Mouse (Mus musculus) neural tube, embryonic 10.5 days (tissue): ENCODE results near the gene Mrpl49.

ENCODE experiments used
- DNase-seq: peaks from one replicate; pipeline ENCODE4 v3.0.0-alpha.2; 2017; ENCODE audit warnings: low spot score; ENCODE audit errors: extremely low spot score

Mrpl49 gene

GRCm38 (mm10) chr19:6057313-6058096, at the start of gene Mrpl49, which contains the start of gene Fau:
TSS of gene Mrpl49 (minus strand) at chr19:6057785.
TSS of gene Fau (plus strand) at chr19:6057844.
- peak; percentile 98 for DNase-seq

- no peak for DNase-seq
Observed at GRCm38 (mm10) chr19:6105586-6105985, 48.0 kb upstream of the Mrpl49 start, which contains the start of gene Naaladl1. TSS of gene Naaladl1 (plus strand) at chr19:6105782.

- no peak for DNase-seq
Observed at GRCm38 (mm10) chr19:6104476-6104875, 46.9 kb upstream of the Mrpl49 start.

- no peak for DNase-seq
Observed at GRCm38 (mm10) chr19:6102169-6102853, 44.7 kb upstream of the Mrpl49 start.

- DNase-seq: no peak
Observed at GRCm38 (mm10) chr19:6101186-6101585, 43.6 kb upstream of the Mrpl49 start.

GRCm38 (mm10) chr19:6097847-6098246, 40.3 kb upstream of the Mrpl49 start:
- DNase-seq: no peak

- DNase-seq: no peak
Observed at GRCm38 (mm10) chr19:6094119-6094518, 36.5 kb upstream of the Mrpl49 start, which contains the start of gene AC131692.1. TSS of gene AC131692.1 (plus strand) at chr19:6094419.

- no peak for DNase-seq
Observed at GRCm38 (mm10) chr19:6088841-6089240, 31.3 kb upstream of the Mrpl49 start.

GRCm38 (mm10) chr19:6085417-6085879, 27.9 kb upstream of the Mrpl49 start:
- peak; percentile 68 for DNase-seq

GRCm38 (mm10) chr19:6084478-6085248, 27.1 kb upstream of the Mrpl49 start, which contains the start of the genes Zfpl1 and Cdca5:
TSS of gene Zfpl1 (minus strand) at chr19:6084956.
TSS of gene Cdca5 (plus strand) at chr19:6084983.
- DNase-seq: peak; percentile 97

- no peak for DNase-seq
Observed at GRCm38 (mm10) chr19:6082156-6082555, 24.6 kb upstream of the Mrpl49 start, which contains the start of gene Gm28374. TSS of gene Gm28374 (minus strand) at chr19:6082256.

GRCm38 (mm10) chr19:6079983-6080480, 22.4 kb upstream of the Mrpl49 start, which contains the start of gene Tmem262:
TSS of gene Tmem262 (plus strand) at chr19:6080033.
- DNase-seq: no peak

GRCm38 (mm10) chr19:6076564-6077393, 19.2 kb upstream of the Mrpl49 start, which contains the start of gene Vps51:
TSS of gene Vps51 (minus strand) at chr19:6077231.
- DNase-seq: peak; percentile 87

GRCm38 (mm10) chr19:6073889-6074288, 16.3 kb upstream of the Mrpl49 start:
- DNase-seq: no peak

GRCm38 (mm10) chr19:6071261-6071660, 13.7 kb upstream of the Mrpl49 start:
- no peak for DNase-seq

GRCm38 (mm10) chr19:6070571-6071250, 13.1 kb upstream of the Mrpl49 start:
- DNase-seq: no peak

- no peak for DNase-seq
Observed at GRCm38 (mm10) chr19:6069851-6070250, 12.3 kb upstream of the Mrpl49 start.

GRCm38 (mm10) chr19:6068951-6069350, 11.4 kb upstream of the Mrpl49 start:
- no peak for DNase-seq

GRCm38 (mm10) chr19:6067724-6068415, 10.3 kb upstream of the Mrpl49 start, which contains the start of gene Tm7sf2:
TSS of gene Tm7sf2 (minus strand) at chr19:6068373.
- peak; percentile 92 for DNase-seq
